Mouse (Mus musculus) CH12.LX (cell line): Measurements from ENCODE around the gene Rimkla. TPM values are rescaled to one million over a fixed set of nuclear protein-coding genes. Genes with fewer than 3 reads are reported as not detected.

Experiments
- DNase-seq: peaks from one replicate; pipeline ENCODE4 v3.0.0-alpha.2; 2013; ENCODE audit errors: extremely low read depth
- H3K27ac ChIP-seq: 2 replicates; pipeline ENCODE4 v1.5.1; 2012; ENCODE audit warnings: low read depth, mild to moderate bottlenecking, control low read depth, moderate library complexity; ENCODE audit not compliant: insufficient read depth
- H3K27me3 ChIP-seq: replicated peaks from 2 replicates; pipeline ENCODE3; 2012; ENCODE audit warnings: inconsistent platforms
- H3K36me3 ChIP-seq, 2 experiments: replicated peaks in 1 of 2; 2 replicates each; pipeline versions ENCODE3 to v1.6.1; 2012; ENCODE audit warnings: inconsistent platforms in 1 of 2, low read length in 1 of 2, mild to moderate bottlenecking in 1 of 2, mixed read lengths in 1 of 2, moderate library complexity in 1 of 2; ENCODE audit not compliant: control insufficient read depth in 1 of 2, insufficient read depth in 1 of 2
- H3K4me1 ChIP-seq, 2 experiments: 2 replicates each; pipeline ENCODE4 v1.6.1; 2012; ENCODE audit warnings: inconsistent platforms in 1 of 2, moderate library complexity in 1 of 2; ENCODE audit not compliant: insufficient read depth in 2 of 2, control insufficient read depth in 1 of 2
- H3K4me2 ChIP-seq: 2 replicates; pipeline ENCODE4 v1.6.1; 2012; ENCODE audit warnings: low read depth, mild to moderate bottlenecking, control low read depth; ENCODE audit not compliant: poor library complexity, insufficient read depth, severe bottlenecking
- H3K4me3 ChIP-seq, 3 experiments: fragments of 150-350 bp in 1 of 3; sonication (generic) in 1 of 3; replicated peaks in 1 of 3; 2 replicates each; pipeline versions ENCODE3 to v1.5.1; 2011 to 2012; ENCODE audit warnings: low read depth in 2 of 3, low read length in 2 of 3, mild to moderate bottlenecking in 2 of 3, moderate library complexity in 2 of 3, control low read depth in 1 of 3, improper control_type of control experiment in 1 of 3, inconsistent platforms in 1 of 3, mixed read lengths in 1 of 3; ENCODE audit not compliant: poor library complexity in 1 of 3
- H3K79me2 ChIP-seq: replicated peaks from 2 replicates; pipeline ENCODE4 v1.6.1; 2012; ENCODE audit warnings: mild to moderate bottlenecking, moderate library complexity; ENCODE audit not compliant: control insufficient read depth, poor library complexity, insufficient read depth, severe bottlenecking; ENCODE audit errors: extremely low read depth
- H3K9ac ChIP-seq: 2 replicates; pipeline ENCODE4 v1.6.1; 2012; ENCODE audit warnings: low read depth, mild to moderate bottlenecking, control low read depth, moderate library complexity; ENCODE audit not compliant: insufficient read depth
- H3K9me3 ChIP-seq: replicated peaks from 2 replicates; pipeline ENCODE3; 2012; ENCODE audit warnings: low read length, inconsistent platforms, mixed read lengths
- BHLHE40 ChIP-seq: IDR thresholded peaks from 2 replicates; pipeline ENCODE4 v1.6.1; 2011; ENCODE audit warnings: mild to moderate bottlenecking, low read depth, low read length, improper control_type of control experiment
- CHD1 ChIP-seq: IDR thresholded peaks from 2 replicates; pipeline ENCODE4 v1.6.1; 2012; ENCODE audit warnings: low read depth, low read length, improper control_type of control experiment, inconsistent platforms
- CHD2 ChIP-seq: IDR thresholded peaks from 2 replicates; pipeline ENCODE4 v1.6.1; 2011; ENCODE audit warnings: low read length, improper control_type of control experiment
- CTCF ChIP-seq, 2 experiments: IDR thresholded peaks in 1 of 2; conservative IDR thresholded peaks in 1 of 2; 2 replicates each; pipeline ENCODE4 v1.5.1; 2011 to 2012; ENCODE audit warnings: low read depth in 2 of 2, low read length in 2 of 2, improper control_type of control experiment in 1 of 2, inconsistent platforms in 1 of 2, mild to moderate bottlenecking in 1 of 2, moderate library complexity in 1 of 2
- E2F4 ChIP-seq: IDR thresholded peaks from 2 replicates; pipeline ENCODE4 v1.6.1; 2011; ENCODE audit warnings: low read depth, low read length, improper control_type of control experiment; ENCODE audit not compliant: insufficient replicate concordance
- ELF1 ChIP-seq: IDR thresholded peaks from 2 replicates; pipeline ENCODE4 v1.6.1; 2014; ENCODE audit warnings: low read depth, mild to moderate bottlenecking, inconsistent platforms, low read length, improper control_type of control experiment
- EP300 ChIP-seq: IDR thresholded peaks from 2 replicates; pipeline ENCODE4 v1.6.1; 2011; ENCODE audit warnings: low read length, improper control_type of control experiment
- ETS1 ChIP-seq: conservative IDR thresholded peaks from 2 replicates; pipeline ENCODE4 v1.6.1; 2012; ENCODE audit warnings: low read depth, mild to moderate bottlenecking, inconsistent platforms, low read length, improper control_type of control experiment, moderate library complexity
- GABPA ChIP-seq: IDR thresholded peaks from 2 replicates; pipeline ENCODE4 v1.6.1; 2012; ENCODE audit warnings: low read depth, low read length, improper control_type of control experiment, inconsistent platforms; ENCODE audit not compliant: insufficient replicate concordance
- HCFC1 ChIP-seq: IDR thresholded peaks from 2 replicates; pipeline ENCODE4 v1.6.1; 2012; ENCODE audit warnings: low read depth, mild to moderate bottlenecking, inconsistent platforms, low read length, improper control_type of control experiment
- IRF4 ChIP-seq: IDR thresholded peaks from 2 replicates; pipeline ENCODE4 v1.6.1; 2014; ENCODE audit warnings: low read depth, mild to moderate bottlenecking, inconsistent platforms, low read length, improper control_type of control experiment
- JUN ChIP-seq: IDR thresholded peaks from 2 replicates; pipeline ENCODE4 v1.6.1; 2011; ENCODE audit warnings: low read depth, mild to moderate bottlenecking, low read length, improper control_type of control experiment, moderate library complexity; ENCODE audit not compliant: insufficient read depth
- JUND ChIP-seq: conservative IDR thresholded peaks from 2 replicates; pipeline ENCODE4 v1.6.1; 2011; ENCODE audit warnings: low read depth, low read length, improper control_type of control experiment
- KAT2A ChIP-seq: IDR thresholded peaks from 2 replicates; pipeline ENCODE4 v1.6.1; 2012; ENCODE audit warnings: low read length, improper control_type of control experiment, inconsistent platforms; ENCODE audit not compliant: insufficient replicate concordance
- MAFK ChIP-seq: IDR thresholded peaks from 2 replicates; pipeline ENCODE4 v1.6.1; 2011; ENCODE audit warnings: low read length, improper control_type of control experiment; ENCODE audit not compliant: insufficient replicate concordance
- MAX ChIP-seq: IDR thresholded peaks from 2 replicates; pipeline ENCODE4 v1.6.1; 2011; ENCODE audit warnings: low read length, improper control_type of control experiment
- MAZ ChIP-seq: IDR thresholded peaks from 2 replicates; pipeline ENCODE4 v1.6.1; 2012; ENCODE audit warnings: low read depth, mild to moderate bottlenecking, inconsistent platforms, low read length, improper control_type of control experiment, moderate library complexity
- MEF2A ChIP-seq: IDR thresholded peaks from 2 replicates; pipeline ENCODE4 v1.6.1; 2014; ENCODE audit warnings: low read depth, mild to moderate bottlenecking, inconsistent platforms, low read length, improper control_type of control experiment, borderline replicate concordance
- MXI1 ChIP-seq: IDR thresholded peaks from 2 replicates; pipeline ENCODE4 v1.6.1; 2011; ENCODE audit warnings: mild to moderate bottlenecking, low read depth, low read length, improper control_type of control experiment
- MYC ChIP-seq: IDR thresholded peaks from 2 replicates; pipeline ENCODE4 v1.6.1; 2011; ENCODE audit warnings: low read depth, mild to moderate bottlenecking, improper control_type of control experiment, low read length
- NELFE ChIP-seq: IDR thresholded peaks from 2 replicates; pipeline ENCODE4 v1.6.1; 2011; ENCODE audit warnings: low read depth, low read length, improper control_type of control experiment
- NRF1 ChIP-seq: IDR thresholded peaks from 2 replicates; pipeline ENCODE4 v1.6.1; 2014; ENCODE audit warnings: low read depth, mild to moderate bottlenecking, inconsistent platforms, low read length, improper control_type of control experiment, moderate library complexity
- PAX5 ChIP-seq: IDR thresholded peaks from 2 replicates; pipeline ENCODE4 v1.6.1; 2012; ENCODE audit warnings: low read length, inconsistent platforms, mixed read lengths
- POLR2A ChIP-seq: IDR thresholded peaks from 2 replicates; pipeline ENCODE4 v1.6.1; 2011; ENCODE audit warnings: low read depth, mild to moderate bottlenecking, improper control_type of control experiment, low read length
- POLR2AphosphoS2 ChIP-seq: IDR thresholded peaks from 2 replicates; pipeline ENCODE4 v1.6.1; 2011; ENCODE audit warnings: low read depth, low read length, improper control_type of control experiment
- RAD21 ChIP-seq: IDR thresholded peaks from 2 replicates; pipeline ENCODE4 v1.6.1; 2011; ENCODE audit warnings: low read depth, mild to moderate bottlenecking, low read length, improper control_type of control experiment, moderate library complexity
- RCOR1 ChIP-seq: conservative IDR thresholded peaks from 2 replicates; pipeline ENCODE4 v1.6.1; 2012; ENCODE audit warnings: low read depth, mild to moderate bottlenecking, inconsistent platforms, low read length, improper control_type of control experiment
- SIN3A ChIP-seq: IDR thresholded peaks from 2 replicates; pipeline ENCODE4 v1.6.1; 2012; ENCODE audit warnings: low read length, improper control_type of control experiment, inconsistent platforms
- SMC3 ChIP-seq: IDR thresholded peaks from 2 replicates; pipeline ENCODE4 v1.6.1; 2011; ENCODE audit warnings: low read depth, low read length, improper control_type of control experiment
- TBP ChIP-seq: conservative IDR thresholded peaks from 2 replicates; pipeline ENCODE4 v1.6.1; 2011; ENCODE audit warnings: low read depth, low read length, improper control_type of control experiment
- TCF12 ChIP-seq: IDR thresholded peaks from 2 replicates; pipeline ENCODE4 v1.6.1; 2014; ENCODE audit warnings: low read depth, mild to moderate bottlenecking, inconsistent platforms, low read length, improper control_type of control experiment
- UBTF ChIP-seq: IDR thresholded peaks from 2 replicates; pipeline ENCODE4 v1.6.1; 2012; ENCODE audit warnings: low read depth, mild to moderate bottlenecking, inconsistent platforms, low read length, improper control_type of control experiment, moderate library complexity
- USF1 ChIP-seq: IDR thresholded peaks from 2 replicates; pipeline ENCODE4 v1.6.1; 2014; ENCODE audit warnings: low read depth, mild to moderate bottlenecking, inconsistent platforms, low read length, improper control_type of control experiment
- USF2 ChIP-seq: conservative IDR thresholded peaks from 2 replicates; pipeline ENCODE4 v1.6.1; 2011; ENCODE audit warnings: low read depth, low read length, improper control_type of control experiment
- ZC3H11A ChIP-seq: IDR thresholded peaks from 2 replicates; pipeline ENCODE4 v1.6.1; 2012; ENCODE audit warnings: low read depth, mild to moderate bottlenecking, inconsistent platforms, low read length, improper control_type of control experiment
- ZKSCAN1 ChIP-seq: IDR thresholded peaks from 2 replicates; pipeline ENCODE4 v1.6.1; 2012; ENCODE audit warnings: low read depth, inconsistent platforms, low read length, improper control_type of control experiment, borderline replicate concordance
- ZMIZ1 ChIP-seq: IDR thresholded peaks from 2 replicates; pipeline ENCODE4 v1.6.1; 2012; ENCODE audit warnings: low read depth, mild to moderate bottlenecking, inconsistent platforms, low read length, improper control_type of control experiment
- ZNF384 ChIP-seq: IDR thresholded peaks from 2 replicates; pipeline ENCODE4 v1.6.1; 2012; ENCODE audit warnings: low read depth, low read length, improper control_type of control experiment, inconsistent platforms
- dilution Hi-C: fragments of 300-500 bp; cut with MboI; formaldehyde crosslinking; loops from 2 replicates; pipeline ENCODE4 v1.14.3; 2020; ENCODE audit warnings: low sequenced_read_pairs; ENCODE audit not compliant: extremely low pct_unique_long_range_greater_than_20kb, extremely low pct_ligation_motif_present
- in situ Hi-C: fragments of 300-500 bp; cut with MboI; formaldehyde crosslinking; loops from 3 replicates; pipeline ENCODE4 v1.14.3; 2019; ENCODE audit warnings: low sequenced_read_pairs, low pct_ligation_motif_present, low pct_unique_long_range_greater_than_20kb, mixed read lengths
- polyA plus RNA-seq: library from polyadenylated mRNA; unstranded; fragments of >175 nt; gene quantifications from 2 replicates; pipeline ENCODE4 v1.2.1, GENCODE M21; 2012; ENCODE audit warnings: low read depth; ENCODE audit not compliant: insufficient read length
- total RNA-seq, 2 experiments: library from RNA; depleted of rRNA; stranded (reverse); fragments of 300-350 nt in 1 of 2; fragments of >200 nt in 1 of 2; gene quantifications; 2 replicates each; pipeline ENCODE4 v1.2.3; 2012 to 2014

The Rimkla gene
- total and polyA plus RNA-seq, 3 experiments = 0.48 to 0.84 (median 0.59) TPM

GRCm38 (mm10) chr4:119539836-119540532 lies 47.6 kb upstream of the Rimkla start:
- H3K27ac ChIP-seq = peak overlapping the region; percentile 85
- dilution Hi-C loops (no loop called here), in situ Hi-C loops (loop anchor here (10.0 kb wide), 2 partner anchors 105 to 295 kb away; no protein-coding TSS in a partner anchor)
- H3K4me1 ChIP-seq = peaks cover 0 to 46% of the 10 kb centered on the region in 2 experiments; a peak in 2 of 4 replicates
- peaks cover 0 to 2% of the 10 kb centered on the region in 2 experiments for H3K36me3 ChIP-seq
- peak overlapping the region; percentile 82 to 100 (median 99) for H3K4me3 ChIP-seq
- peak overlapping the region; percentile 94 for H3K9ac ChIP-seq
- TF ChIP-seq MXI1 (peak; percentile 99), ELF1 (no peak), CHD1 (no peak), ZKSCAN1 (no peak), SMC3 (no peak), MYC (peak; percentile 83), UBTF (0 out of 2 replicates have a peak, but pooled peaks have one; percentile 30), EP300 (no peak), MAFK (no peak), RAD21 (no peak), NELFE (peak; percentile 25; the same call in 1 of the 2 replicates), IRF4 (no peak), TBP (no peak), MAZ (no peak), MEF2A (0 out of 2 replicates have a peak, but pooled peaks have one; percentile 17), USF2 (0 out of 2 replicates have a peak, but pooled peaks have one; percentile 9), JUND (no peak), KAT2A (no peak), POLR2AphosphoS2 (no peak), ZMIZ1 (no peak), GABPA (no peak), PAX5 (no peak), HCFC1 (peak; percentile 37; the same call in 1 of the 2 replicates), NRF1 (peak; percentile 64), POLR2A (no peak), USF1 (peak; percentile 63), MAX (peak; percentile 95), CHD2 (no peak), ZNF384 (peak; percentile 86), E2F4 (no peak), ZC3H11A (no peak), CTCF (conservative IDR thresholded peaks at IDR 0.05 in 1 of 2, IDR thresholded peaks at IDR 0.05 in 1 of 2; ENCODE audit: low read depth in 2 of 2, low read length in 2 of 2) (no peak), RCOR1 (no peak), JUN (no peak), SIN3A (peak; percentile 64), TCF12 (no peak), BHLHE40 (peak; percentile 34; the same call in 1 of the 2 replicates), ETS1 (no peak)
- no peaks in the 10 kb centered on the region for H3K27me3 ChIP-seq
- DNase-seq = peak; percentile 55
- peak overlapping the region; percentile 85 for H3K4me2 ChIP-seq
- peaks cover 43% of the 10 kb centered on the region for H3K79me2 ChIP-seq
- H3K9me3 ChIP-seq = no peaks in the 10 kb centered on the region
